Mouse (Mus musculus): ENCODE results near the gene Tmem267.
A peak's percentile ranks its signal among the peaks of the same experiment; 100 is the strongest.
"Not testable (repeated sequence)": the region's sequence is repeated elsewhere in the genome, so short reads cannot be mapped to it uniquely, and the experiment has no call there.

Tmem267 gene

DNA sequence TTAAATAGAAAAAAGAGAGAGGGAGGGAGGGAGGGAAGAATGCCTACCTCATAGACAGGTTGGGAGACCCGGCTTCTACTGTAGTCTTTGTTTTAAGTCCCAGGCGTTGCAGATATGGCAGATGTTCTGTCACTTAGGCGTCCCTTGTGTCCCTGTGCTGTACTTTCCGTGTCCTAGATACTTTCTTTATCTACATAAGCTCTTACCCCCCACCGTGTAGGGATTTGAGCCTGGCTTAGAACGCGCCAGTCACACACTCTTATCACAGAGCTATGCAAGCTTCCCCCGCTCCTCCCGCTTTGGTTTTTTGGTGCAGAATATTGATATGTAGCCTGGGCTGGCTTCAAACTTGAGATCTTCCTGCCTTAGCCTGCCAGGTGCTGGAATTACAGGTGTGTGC, 11.2 kb upstream of the Tmem267 start:
- TF ChIP-seq POU5F1 (IDR thresholded peaks at IDR 0.05; ENCODE audit: borderline replicate concordance, low read length) (no peak), CTCF (conservative IDR thresholded peaks at IDR 0.05; ENCODE audit: low read length) (no peak), NANOG (IDR thresholded peaks at IDR 0.05; ENCODE audit: borderline replicate concordance, low read length) (no peak)
- Histone ChIP-seq H3K4me3 (replicated peaks; ENCODE audit: low read length) (no peak overlapping the region), H3K9me3 (ENCODE audit: low read length) (peaks cover 4% of the 10 kb centered on the region; the same call in 1 of the 2 replicates), H3K36me3 (ENCODE audit: insufficient read depth, low read length) (peaks cover 86% of the 10 kb centered on the region), H3K4me1 (replicated peaks; ENCODE audit: low read depth, low read length) (no peaks in the 10 kb centered on the region), H3K27me3 (ENCODE audit: insufficient read depth, low read length) (no peaks in the 10 kb centered on the region)

DNA sequence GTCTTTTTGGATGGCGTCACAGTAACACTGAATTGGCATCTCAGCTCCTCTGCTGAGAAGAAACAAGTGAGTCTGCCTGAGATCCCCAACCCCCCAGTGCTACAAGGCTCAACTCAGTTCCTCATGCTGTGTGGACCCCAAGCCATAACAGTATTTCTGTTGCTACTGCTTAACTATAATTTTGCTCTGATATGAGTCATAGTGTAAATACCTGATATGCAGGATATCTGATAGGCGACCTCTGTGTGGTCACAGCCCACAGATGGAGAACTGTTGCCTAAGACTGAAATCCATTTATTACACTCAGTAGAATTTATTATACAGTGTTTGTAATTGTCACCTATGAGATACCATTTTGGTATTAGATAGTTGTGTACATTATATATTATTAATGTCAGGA, 10.1 kb upstream of the Tmem267 start:
- peaks cover 84% of the 10 kb centered on the region for H3K36me3 ChIP-seq (ENCODE audit: insufficient read depth, low read length)
- H3K27me3 ChIP-seq (ENCODE audit: insufficient read depth, low read length), result no peaks in the 10 kb centered on the region
- H3K4me1 ChIP-seq (replicated peaks; ENCODE audit: low read depth, low read length), result no peaks in the 10 kb centered on the region
- peaks cover 4% of the 10 kb centered on the region; the same call in 1 of the 2 replicates for H3K9me3 ChIP-seq (ENCODE audit: low read length)
- H3K4me3 ChIP-seq (replicated peaks; ENCODE audit: low read length), result no peak overlapping the region
- TF ChIP-seq NANOG (IDR thresholded peaks at IDR 0.05; ENCODE audit: borderline replicate concordance, low read length) (no peak), POU5F1 (IDR thresholded peaks at IDR 0.05; ENCODE audit: borderline replicate concordance, low read length) (no peak), CTCF (conservative IDR thresholded peaks at IDR 0.05; ENCODE audit: low read length) (no peak)

DNA sequence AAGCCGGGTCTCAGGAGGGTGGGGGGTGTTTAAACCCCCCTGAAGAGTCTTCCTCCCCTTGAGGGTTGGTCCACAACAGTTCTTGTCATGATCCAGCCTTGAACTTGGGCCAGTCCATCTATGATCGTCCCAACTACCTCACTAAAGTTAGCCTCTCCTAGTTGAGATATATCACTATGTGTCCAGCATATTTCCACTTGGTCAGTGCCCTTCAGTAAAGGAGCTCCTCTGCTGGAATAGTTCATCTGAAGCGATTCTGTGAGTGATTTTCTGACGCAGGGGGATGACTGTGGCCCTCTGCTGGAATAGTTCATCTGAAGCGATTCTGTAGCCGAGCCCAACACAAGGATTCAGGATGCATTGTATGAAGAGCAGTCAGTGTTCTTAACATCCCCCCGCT, 485 bp upstream of the Tmem267 start:
- no peak overlapping the region; the same call in 1 of the 2 replicates for H3K4me3 ChIP-seq (replicated peaks; ENCODE audit: low read length)
- peaks cover 32% of the 10 kb centered on the region for H3K36me3 ChIP-seq (ENCODE audit: insufficient read depth, low read length)
- H3K27me3 ChIP-seq (ENCODE audit: insufficient read depth, low read length), result peaks cover 4% of the 10 kb centered on the region; the same call in 1 of the 2 replicates
- H3K9me3 ChIP-seq (ENCODE audit: low read length), result 0 out of 2 replicates have a peak, but pooled peaks cover 3% of the 10 kb centered on the region
- no peak for TF ChIP-seq NANOG (IDR thresholded peaks at IDR 0.05; ENCODE audit: borderline replicate concordance, low read length)
- TF ChIP-seq POU5F1 (IDR thresholded peaks at IDR 0.05; ENCODE audit: borderline replicate concordance, low read length), result no peak
- TF ChIP-seq CTCF (conservative IDR thresholded peaks at IDR 0.05; ENCODE audit: low read length), result no peak
- peaks cover 4% of the 10 kb centered on the region; the same call in 1 of the 2 replicates for H3K4me1 ChIP-seq (replicated peaks; ENCODE audit: low read depth, low read length)

DNA sequence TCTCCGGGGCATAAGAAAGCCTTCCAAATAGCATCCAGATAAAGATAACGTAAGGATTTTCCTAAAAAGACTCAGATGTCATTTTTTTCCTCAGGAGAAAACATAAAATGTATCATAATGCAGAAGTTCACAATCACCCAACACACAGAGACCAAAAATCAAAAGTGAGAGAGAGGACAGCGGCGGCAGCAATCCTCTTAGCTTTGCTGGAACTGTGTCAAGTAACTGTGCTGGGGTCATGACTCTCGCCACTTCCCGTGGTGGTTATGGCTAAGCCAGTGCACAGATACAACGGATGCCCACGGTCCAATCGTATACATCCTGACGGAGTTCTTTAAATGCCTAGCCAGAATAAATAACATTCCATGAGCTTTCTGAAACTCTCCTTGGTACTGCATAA, 4.2 kb downstream of the Tmem267 start:
- H3K4me1 ChIP-seq (replicated peaks; ENCODE audit: low read depth, low read length); H3K27me3 ChIP-seq (ENCODE audit: insufficient read depth, low read length); H3K4me3 ChIP-seq (replicated peaks; ENCODE audit: low read length); H3K9me3 ChIP-seq (ENCODE audit: low read length); H3K36me3 ChIP-seq (ENCODE audit: insufficient read depth, low read length): not testable (repeated sequence)

DNA sequence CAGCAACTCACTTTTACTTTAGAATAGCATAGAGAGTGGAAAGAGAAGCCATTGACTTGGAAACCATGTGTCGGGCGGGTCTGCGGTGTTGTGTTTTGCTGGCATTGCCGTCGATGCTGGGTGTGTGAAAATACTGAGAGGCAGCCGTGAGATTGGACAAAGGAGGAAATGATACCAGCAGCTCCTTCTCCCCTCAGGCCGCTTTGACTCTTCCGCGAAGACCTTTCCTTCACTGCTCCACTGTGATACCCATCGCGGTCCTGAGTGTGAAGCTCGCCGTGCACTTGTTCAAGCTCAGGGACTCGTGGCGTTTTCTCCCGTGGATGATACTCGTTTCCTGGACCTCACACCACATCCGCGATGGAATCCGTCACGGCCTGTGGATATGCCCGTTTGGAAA, 7.1 kb downstream of the Tmem267 start:
- not testable (repeated sequence) for H3K4me3 ChIP-seq (replicated peaks; ENCODE audit: low read length); H3K9me3 ChIP-seq (ENCODE audit: low read length); H3K27me3 ChIP-seq (ENCODE audit: insufficient read depth, low read length); H3K36me3 ChIP-seq (ENCODE audit: insufficient read depth, low read length); H3K4me1 ChIP-seq (replicated peaks; ENCODE audit: low read depth, low read length)

DNA sequence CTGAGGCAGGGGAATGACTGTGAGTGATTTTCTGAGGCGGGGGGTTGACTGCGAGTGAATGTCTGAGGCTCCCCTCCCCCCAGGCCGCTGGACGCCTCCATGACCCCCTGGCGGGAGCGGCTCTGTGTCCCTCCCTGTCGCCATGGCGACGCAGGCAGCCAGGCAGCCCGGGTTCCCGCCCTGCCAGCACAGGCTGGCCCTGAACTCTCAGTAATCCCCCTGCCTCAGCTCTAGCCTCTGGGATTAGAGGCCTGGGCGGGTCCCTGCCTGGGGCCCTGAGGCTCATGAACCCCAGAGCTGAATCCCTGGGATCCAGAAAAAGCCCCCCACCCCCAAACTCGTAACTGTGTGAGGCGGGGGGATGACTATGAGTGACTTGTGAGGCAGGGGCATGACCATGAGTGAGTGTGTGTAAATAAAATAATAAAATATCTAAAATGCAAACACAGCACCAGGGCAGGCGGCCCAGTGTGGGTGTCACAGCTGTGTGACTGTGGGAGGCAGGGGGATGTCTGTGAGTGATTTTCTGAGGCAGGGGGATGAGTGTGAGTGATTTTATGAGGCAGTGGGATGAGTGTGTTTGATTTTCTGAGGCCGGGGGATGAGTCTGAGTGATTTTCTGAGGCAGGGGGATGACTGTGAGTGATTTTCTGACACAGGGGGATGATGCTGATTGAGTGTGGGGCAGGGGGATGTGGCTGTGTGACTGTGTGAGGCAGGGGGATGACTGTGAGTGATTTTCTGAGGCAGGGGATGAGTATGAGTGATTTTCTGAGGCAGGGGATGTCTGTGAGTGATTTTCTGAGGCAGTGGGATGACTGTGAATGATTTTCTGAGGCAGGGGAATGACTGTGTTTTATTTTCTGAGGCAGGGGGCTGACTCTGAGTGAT, 108.7 kb downstream of the Tmem267 start:
- Histone ChIP-seq H3K9me3 (ENCODE audit: low read length) (peaks cover 14% of the 10 kb centered on the region), H3K4me3 (replicated peaks; ENCODE audit: low read length) (0 out of 2 replicates have a peak overlapping the region, but pooled peaks have one; percentile 17)
- H3K4me1 ChIP-seq (replicated peaks; ENCODE audit: low read depth, low read length); H3K36me3 ChIP-seq (ENCODE audit: insufficient read depth, low read length); H3K27me3 ChIP-seq (ENCODE audit: insufficient read depth, low read length): not testable (repeated sequence)

DNA sequence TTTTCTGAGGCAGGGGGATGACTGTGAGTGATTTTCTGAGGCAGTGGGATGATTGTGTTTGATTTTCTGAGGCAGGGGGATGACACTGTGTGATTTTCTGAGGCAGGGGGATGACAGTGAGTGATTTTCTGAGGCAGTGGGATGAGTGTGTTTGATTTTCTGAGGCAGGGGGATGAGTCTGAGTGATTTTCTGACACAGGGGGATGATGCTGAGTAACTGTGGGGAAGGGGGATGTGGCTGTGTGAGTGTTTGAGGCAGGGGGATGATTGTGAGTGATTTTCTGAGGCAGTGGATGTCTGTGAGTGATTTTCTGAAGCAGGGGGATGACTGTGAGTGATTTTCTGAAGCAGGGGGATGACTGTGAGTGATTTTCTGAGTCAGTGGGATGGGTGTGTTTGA, 110.6 kb downstream of the Tmem267 start:
- not testable (repeated sequence) for H3K4me1 ChIP-seq (replicated peaks; ENCODE audit: low read depth, low read length); H3K27me3 ChIP-seq (ENCODE audit: insufficient read depth, low read length); H3K36me3 ChIP-seq (ENCODE audit: insufficient read depth, low read length); H3K4me3 ChIP-seq (replicated peaks; ENCODE audit: low read length)
- H3K9me3 ChIP-seq (ENCODE audit: low read length), result peaks cover 17% of the 10 kb centered on the region

DNA sequence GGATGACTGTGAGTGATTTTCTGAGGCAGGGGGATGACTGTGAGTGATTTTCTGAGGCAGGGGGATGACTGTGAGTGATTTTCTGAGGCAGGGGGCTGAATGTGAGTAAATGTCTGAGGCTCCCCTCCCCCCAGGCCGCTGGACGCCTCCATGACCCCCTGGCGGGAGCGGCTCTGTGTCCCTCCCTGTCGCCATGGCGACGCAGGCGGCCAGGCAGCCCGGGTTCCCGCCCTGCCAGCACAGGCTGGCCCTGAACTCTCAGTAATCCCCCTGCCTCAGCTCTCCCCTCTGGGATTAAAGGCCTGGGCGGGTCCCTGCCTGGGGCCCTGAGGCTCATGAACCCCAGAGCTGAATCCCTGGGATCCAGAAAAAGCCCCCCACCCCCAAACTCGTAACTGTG, 111.2 kb downstream of the Tmem267 start:
- not testable (repeated sequence) for H3K27me3 ChIP-seq (ENCODE audit: insufficient read depth, low read length); H3K4me3 ChIP-seq (replicated peaks; ENCODE audit: low read length); H3K4me1 ChIP-seq (replicated peaks; ENCODE audit: low read depth, low read length); H3K36me3 ChIP-seq (ENCODE audit: insufficient read depth, low read length)
- H3K9me3 ChIP-seq (ENCODE audit: low read length), result peaks cover 17% of the 10 kb centered on the region

DNA sequence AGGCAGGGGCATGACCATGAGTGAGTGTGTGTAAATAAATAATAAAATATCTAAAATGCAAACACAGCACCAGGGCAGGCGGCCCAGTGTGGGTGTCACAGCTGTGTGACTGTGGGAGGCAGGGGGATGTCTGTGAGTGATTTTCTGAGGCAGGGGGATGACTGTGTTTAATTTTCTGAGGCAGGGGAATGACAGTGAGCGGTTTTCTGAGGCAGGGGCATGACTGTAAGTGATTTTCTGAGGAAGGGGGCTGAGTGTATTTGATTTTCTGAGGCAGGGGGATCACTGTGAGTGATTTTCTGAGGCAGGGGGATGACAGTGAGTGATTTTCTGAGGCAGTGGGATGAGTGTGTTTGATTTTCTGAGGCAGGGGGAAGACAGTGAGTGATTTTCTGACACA, 111.7 kb downstream of the Tmem267 start:
- peaks cover 17% of the 10 kb centered on the region for H3K9me3 ChIP-seq (ENCODE audit: low read length)
- not testable (repeated sequence) for H3K36me3 ChIP-seq (ENCODE audit: insufficient read depth, low read length); H3K4me1 ChIP-seq (replicated peaks; ENCODE audit: low read depth, low read length); H3K4me3 ChIP-seq (replicated peaks; ENCODE audit: low read length); H3K27me3 ChIP-seq (ENCODE audit: insufficient read depth, low read length)

DNA sequence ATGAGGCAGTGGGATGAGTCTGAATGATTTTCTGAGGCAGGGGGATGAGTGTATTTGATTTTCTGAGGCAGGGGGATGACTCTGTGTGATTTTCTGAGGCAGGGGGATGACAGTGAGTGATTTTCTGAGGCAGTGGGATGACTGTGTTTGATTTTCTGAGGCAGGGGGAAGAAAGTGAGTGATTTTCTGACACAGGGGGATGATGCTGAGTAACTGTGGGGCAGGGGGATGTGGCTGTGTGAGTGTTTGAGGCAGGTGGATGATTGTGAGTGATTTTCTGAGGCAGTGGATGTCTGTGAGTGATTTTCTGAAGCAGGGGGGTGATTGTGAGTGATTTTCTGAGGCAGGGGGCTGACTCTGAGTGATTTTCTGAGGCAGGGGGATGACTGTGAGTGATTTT, 112.3 kb downstream of the Tmem267 start:
- not testable (repeated sequence) for H3K36me3 ChIP-seq (ENCODE audit: insufficient read depth, low read length); H3K27me3 ChIP-seq (ENCODE audit: insufficient read depth, low read length)
- H3K9me3 ChIP-seq (ENCODE audit: low read length), result peaks cover 17% of the 10 kb centered on the region

DNA sequence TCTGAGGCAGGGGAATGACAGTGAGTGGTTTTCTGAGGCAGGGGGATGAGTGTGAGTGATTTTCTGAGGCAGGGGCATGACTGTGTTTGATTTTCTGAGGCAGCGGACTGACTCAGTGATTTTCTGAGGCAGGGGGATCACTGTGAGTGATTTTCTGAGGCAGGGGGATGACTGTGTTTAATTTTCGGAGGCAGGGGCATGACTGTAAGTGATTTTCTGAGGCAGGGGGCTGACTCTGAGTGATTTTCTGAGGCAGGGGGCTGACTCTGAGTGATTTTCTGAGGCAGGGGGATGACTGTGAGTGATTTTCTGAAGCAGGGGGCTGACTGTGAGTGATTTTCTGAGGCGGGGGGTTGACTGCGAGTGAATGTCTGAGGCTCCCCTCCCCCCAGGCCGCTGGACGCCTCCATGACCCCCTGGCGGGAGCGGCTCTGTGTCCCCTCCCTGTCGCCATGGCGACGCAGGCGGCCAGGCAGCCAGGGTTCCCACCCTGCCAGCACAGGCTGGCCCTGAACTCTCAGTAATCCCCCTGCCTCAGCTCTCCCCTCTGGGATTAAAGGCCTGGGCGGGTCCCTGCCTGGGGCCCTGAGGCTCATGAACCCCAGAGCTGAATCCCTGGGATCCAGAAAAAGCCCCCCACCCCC, 115.0 kb downstream of the Tmem267 start:
- not testable (repeated sequence) for H3K36me3 ChIP-seq (ENCODE audit: insufficient read depth, low read length); H3K4me1 ChIP-seq (replicated peaks; ENCODE audit: low read depth, low read length); H3K4me3 ChIP-seq (replicated peaks; ENCODE audit: low read length); H3K27me3 ChIP-seq (ENCODE audit: insufficient read depth, low read length)
- H3K9me3 ChIP-seq (ENCODE audit: low read length), result peaks cover 10% of the 10 kb centered on the region

More for the DNA sequence above, 112.3 kb downstream of the Tmem267 start:
- not testable (repeated sequence) for H3K4me3 ChIP-seq (replicated peaks; ENCODE audit: low read length); H3K4me1 ChIP-seq (replicated peaks; ENCODE audit: low read depth, low read length)

DNA sequence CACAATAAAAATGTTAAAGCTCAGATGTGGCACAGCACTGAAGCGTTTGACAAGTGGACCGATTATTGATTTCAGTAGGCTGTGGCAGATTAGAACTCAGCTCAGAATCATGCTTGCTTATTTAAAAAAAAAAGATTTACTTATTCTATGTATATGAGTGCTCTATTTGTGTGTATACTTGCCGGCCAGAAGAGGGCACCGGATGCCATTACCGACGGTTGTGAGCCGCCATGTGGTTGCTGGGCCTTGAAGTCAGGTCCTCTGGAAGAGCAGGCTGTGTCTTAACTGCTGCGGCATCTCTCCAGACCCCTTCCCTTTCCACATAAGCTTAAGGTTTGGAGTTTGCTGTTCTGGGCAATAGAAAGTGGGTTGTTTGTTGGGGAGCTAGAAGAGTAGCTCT, 116.1 kb downstream of the Tmem267 start:
- not testable (repeated sequence) for H3K4me1 ChIP-seq (replicated peaks; ENCODE audit: low read depth, low read length); H3K36me3 ChIP-seq (ENCODE audit: insufficient read depth, low read length); H3K9me3 ChIP-seq (ENCODE audit: low read length); H3K27me3 ChIP-seq (ENCODE audit: insufficient read depth, low read length); H3K4me3 ChIP-seq (replicated peaks; ENCODE audit: low read length)

DNA sequence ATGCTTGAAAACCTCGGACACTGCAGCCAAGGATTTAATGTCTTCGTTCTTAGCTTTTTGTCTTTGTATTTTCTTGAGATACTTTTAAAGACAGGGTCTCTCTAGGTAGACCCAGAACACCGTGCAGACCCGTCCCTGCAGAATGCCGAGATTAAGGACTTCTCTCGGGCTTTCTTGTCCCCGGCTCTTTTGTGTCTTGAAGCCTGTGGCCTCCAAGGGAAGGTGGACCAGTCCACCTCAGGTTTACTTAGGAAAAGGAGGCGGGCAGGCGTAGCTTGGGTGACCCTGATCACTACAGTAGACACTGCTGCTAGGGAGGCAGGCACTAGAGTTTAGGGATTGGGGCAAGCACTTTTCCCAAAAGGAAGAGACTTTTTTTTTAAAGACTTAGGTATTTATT, 116.5 kb downstream of the Tmem267 start:
- not testable (repeated sequence) for H3K9me3 ChIP-seq (ENCODE audit: low read length); H3K4me1 ChIP-seq (replicated peaks; ENCODE audit: low read depth, low read length); H3K27me3 ChIP-seq (ENCODE audit: insufficient read depth, low read length); H3K4me3 ChIP-seq (replicated peaks; ENCODE audit: low read length); H3K36me3 ChIP-seq (ENCODE audit: insufficient read depth, low read length)
